Mouse (Mus musculus): ENCODE data around the gene Aox4. TPM values are rescaled to one million over a fixed set of nuclear protein-coding genes. Genes with fewer than 3 reads are reported as not detected.

The Aox4 gene
- total and polyA plus RNA-seq, 2 experiments from 2014 or later, result 0.21 to 0.28 TPM

DNA sequence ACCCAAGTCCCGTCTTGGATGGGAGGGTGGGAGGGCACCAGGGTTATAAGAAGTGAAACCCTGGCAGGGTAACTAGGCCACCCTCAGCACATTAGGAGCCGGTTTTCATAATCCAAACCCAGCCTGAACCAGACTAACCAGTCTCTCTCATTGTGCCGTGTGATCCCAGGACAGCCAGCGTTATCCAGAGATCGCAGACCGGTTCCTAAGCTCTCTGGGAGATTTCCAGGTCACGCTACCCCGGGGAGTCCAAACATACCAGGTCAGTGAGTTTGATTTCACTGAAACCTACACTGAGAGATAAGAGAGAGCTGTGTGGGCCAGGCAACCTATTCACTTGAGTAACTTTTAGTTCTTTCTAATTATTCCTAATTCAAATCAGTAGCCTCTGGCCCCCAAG, 97.0 kb downstream of the Aox4 start:
- no peak for TF ChIP-seq CTCF (IDR thresholded peaks at IDR 0.05; ENCODE audit: low read depth)
- no peaks in the 10 kb centered on the region for H3K27me3 ChIP-seq (ENCODE audit: insufficient read depth, low read length)
- no peak overlapping the region for H3K27ac ChIP-seq
- ATAC-seq (no peak), DNase-seq (ENCODE audit: low spot score) (no peak)
- H3K9me3 ChIP-seq (ENCODE audit: low read length), result no peaks in the 10 kb centered on the region
- WGBS, result 92% methylated on average over 8 of the region's 8 CpGs
- H3K4me2 ChIP-seq (ENCODE audit: low read depth, low read length), result no peak overlapping the region
- H3K9ac ChIP-seq (replicated peaks; ENCODE audit: low read length), result no peak overlapping the region
- no peaks in the 10 kb centered on the region for H3K4me1 ChIP-seq (ENCODE audit: insufficient read depth, low read length)
- no peaks in the 10 kb centered on the region for H3K36me3 ChIP-seq (ENCODE audit: insufficient read depth, low read length)
- H3K4me3 ChIP-seq (ENCODE audit: low read length), result no peak overlapping the region

DNA sequence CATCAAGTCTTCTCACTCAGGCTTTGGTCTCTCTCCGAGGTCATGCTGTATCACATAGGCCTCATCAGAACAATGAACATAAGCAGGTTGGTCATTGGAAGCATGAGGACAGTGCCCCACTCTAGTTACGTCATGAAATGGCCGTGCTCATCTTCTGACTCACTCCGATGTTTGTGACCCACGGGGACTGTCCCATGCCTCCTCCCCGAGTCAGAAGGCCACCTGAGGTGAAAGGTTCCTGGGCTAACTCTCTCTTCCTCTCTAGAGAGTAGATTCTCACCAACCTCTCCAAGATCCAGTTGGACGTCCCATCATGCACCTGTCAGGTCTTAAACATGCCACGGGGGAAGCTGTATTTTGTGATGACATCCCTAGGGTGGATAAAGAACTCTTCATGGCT, 98.4 kb downstream of the Aox4 start:
- Histone ChIP-seq H3K4me2 (ENCODE audit: low read depth, low read length) (no peak overlapping the region), H3K4me1 (ENCODE audit: insufficient read depth, low read length) (no peaks in the 10 kb centered on the region), H3K9ac (replicated peaks; ENCODE audit: low read length) (no peak overlapping the region), H3K4me3 (ENCODE audit: low read length) (no peak overlapping the region), H3K27me3 (ENCODE audit: insufficient read depth, low read length) (no peaks in the 10 kb centered on the region), H3K36me3 (ENCODE audit: insufficient read depth, low read length) (no peaks in the 10 kb centered on the region), H3K27ac (no peak overlapping the region), H3K9me3 (ENCODE audit: low read length) (no peaks in the 10 kb centered on the region)
- ATAC-seq, result no peak
- TF ChIP-seq CTCF (IDR thresholded peaks at IDR 0.05; ENCODE audit: low read depth), result no peak
- 88% methylated on average over 8 of the region's 8 CpGs for WGBS
- no peak for DNase-seq (ENCODE audit: low spot score)

DNA sequence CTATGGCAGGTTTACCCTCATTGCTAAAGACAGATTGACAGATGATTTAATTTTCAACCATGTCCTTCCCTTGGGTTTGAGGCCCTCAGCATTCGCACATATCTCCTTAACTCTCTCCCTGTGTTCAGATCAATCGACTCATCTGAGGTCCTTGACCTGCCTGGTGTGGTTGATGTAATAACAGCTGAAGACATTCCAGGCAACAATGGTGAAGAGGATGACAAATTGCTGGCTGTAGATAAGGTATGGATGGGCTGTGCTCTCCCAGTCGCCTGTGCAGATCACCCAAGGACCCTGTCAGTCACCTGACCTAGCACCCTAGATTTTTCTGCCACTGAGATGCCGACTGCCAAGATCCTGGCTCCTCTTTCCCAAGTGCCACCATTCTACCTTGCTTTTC, 99.7 kb downstream of the Aox4 start:
- Histone ChIP-seq H3K27me3 (ENCODE audit: insufficient read depth, low read length) (no peaks in the 10 kb centered on the region), H3K27ac (no peak overlapping the region), H3K36me3 (ENCODE audit: insufficient read depth, low read length) (no peaks in the 10 kb centered on the region), H3K4me2 (ENCODE audit: low read depth, low read length) (no peak overlapping the region), H3K9ac (replicated peaks; ENCODE audit: low read length) (no peak overlapping the region), H3K9me3 (ENCODE audit: low read length) (no peaks in the 10 kb centered on the region), H3K4me3 (ENCODE audit: low read length) (no peak overlapping the region), H3K4me1 (ENCODE audit: insufficient read depth, low read length) (no peaks in the 10 kb centered on the region)
- no peak for TF ChIP-seq CTCF (IDR thresholded peaks at IDR 0.05; ENCODE audit: low read depth)
- 83% methylated on average over 4 of the region's 4 CpGs for WGBS
- DNase-seq (ENCODE audit: low spot score) (no peak), ATAC-seq (no peak)

DNA sequence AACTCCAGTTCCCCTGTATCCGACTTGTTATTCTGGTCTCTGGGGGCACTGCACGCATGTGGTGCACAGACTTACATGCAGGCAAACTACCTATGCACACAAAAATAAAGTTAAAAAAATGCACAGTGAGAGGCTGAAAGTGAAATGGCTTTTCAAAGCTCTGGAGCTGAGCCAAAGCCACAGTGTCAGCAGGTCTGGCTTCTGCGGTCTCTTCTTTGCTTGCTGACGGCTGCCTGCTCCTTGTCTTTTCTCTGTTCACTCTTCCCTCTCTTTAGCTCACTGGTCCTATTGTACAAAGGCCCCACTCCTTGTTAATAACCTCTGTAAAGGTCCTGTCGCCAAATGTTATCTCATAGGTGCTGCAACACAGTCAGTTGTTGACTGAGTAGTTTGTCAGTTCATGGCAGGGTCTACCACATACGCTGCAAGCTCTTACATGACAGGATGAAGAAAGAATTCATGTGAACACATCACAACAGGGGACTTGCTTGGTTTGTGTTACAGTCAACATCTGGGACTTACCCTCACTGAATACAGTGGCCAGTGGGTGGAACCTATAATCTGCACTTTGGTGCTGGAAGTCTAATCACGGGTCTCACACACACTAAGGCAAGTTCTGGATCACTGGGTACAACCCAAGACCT, 101.1 kb downstream of the Aox4 start:
- Histone ChIP-seq H3K9ac (replicated peaks; ENCODE audit: low read length) (no peak overlapping the region), H3K4me1 (ENCODE audit: insufficient read depth, low read length) (no peaks in the 10 kb centered on the region), H3K4me3 (ENCODE audit: low read length) (no peak overlapping the region), H3K27ac (no peak overlapping the region), H3K36me3 (ENCODE audit: insufficient read depth, low read length) (no peaks in the 10 kb centered on the region), H3K27me3 (ENCODE audit: insufficient read depth, low read length) (no peaks in the 10 kb centered on the region), H3K9me3 (ENCODE audit: low read length) (no peaks in the 10 kb centered on the region), H3K4me2 (ENCODE audit: low read depth, low read length) (no peak overlapping the region)
- no peak for ATAC-seq
- WGBS, result 75% methylated on average over 7 of the region's 7 CpGs
- TF ChIP-seq CTCF (IDR thresholded peaks at IDR 0.05; ENCODE audit: low read depth), result no peak
- DNase-seq (ENCODE audit: low spot score), result no peak

DNA sequence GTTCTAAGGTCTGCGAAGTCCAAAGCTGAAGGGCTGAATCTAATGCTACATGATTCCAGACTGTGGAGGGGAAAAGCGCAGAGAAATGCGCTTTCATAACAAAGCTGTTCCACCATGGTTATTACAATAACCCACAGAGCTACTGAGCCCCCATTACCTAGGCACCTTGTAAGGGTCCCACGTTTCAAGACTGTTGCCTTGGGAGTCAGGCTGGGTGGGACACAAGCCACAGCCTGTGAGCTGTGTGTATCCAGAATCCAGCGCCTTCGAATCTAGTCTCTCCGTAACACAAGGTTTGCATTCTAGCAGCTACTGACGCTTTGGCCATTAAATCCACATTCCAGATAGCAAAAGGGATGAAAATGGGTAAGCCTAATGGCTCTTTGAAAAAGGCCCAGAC, 103.0 kb downstream of the Aox4 start:
- no peaks in the 10 kb centered on the region for H3K9me3 ChIP-seq (ENCODE audit: low read length)
- no peak for TF ChIP-seq CTCF (IDR thresholded peaks at IDR 0.05; ENCODE audit: low read depth)
- H3K4me3 ChIP-seq (ENCODE audit: low read length), result no peak overlapping the region
- no peaks in the 10 kb centered on the region for H3K27me3 ChIP-seq (ENCODE audit: insufficient read depth, low read length)
- 89% methylated on average over 8 of the region's 8 CpGs for WGBS
- H3K27ac ChIP-seq, result no peak overlapping the region
- DNase-seq (ENCODE audit: low spot score), result no peak
- H3K36me3 ChIP-seq (ENCODE audit: insufficient read depth, low read length), result no peaks in the 10 kb centered on the region
- ATAC-seq, result no peak
- H3K9ac ChIP-seq (replicated peaks; ENCODE audit: low read length), result no peak overlapping the region
- no peaks in the 10 kb centered on the region for H3K4me1 ChIP-seq (ENCODE audit: insufficient read depth, low read length)
- H3K4me2 ChIP-seq (ENCODE audit: low read depth, low read length), result no peak overlapping the region

DNA sequence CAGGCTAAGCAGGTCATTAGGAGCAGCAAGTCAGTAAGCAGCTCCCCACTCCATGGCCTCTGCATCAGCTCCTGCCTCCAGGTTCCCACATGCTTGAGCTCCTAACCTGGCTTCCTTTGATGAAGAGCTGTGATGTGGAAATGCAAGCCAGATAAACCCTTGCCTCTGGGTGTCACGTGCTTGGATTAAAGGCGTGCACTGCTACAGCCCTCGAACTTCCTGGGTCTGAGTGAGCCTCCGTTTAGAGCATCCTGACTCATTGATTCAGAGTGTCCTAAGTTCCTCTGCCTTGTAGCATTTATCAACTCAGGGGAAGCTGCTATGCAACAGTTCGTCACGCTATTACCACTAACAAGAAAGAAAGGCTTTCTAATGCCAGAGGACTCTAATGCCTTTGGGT, 105.3 kb downstream of the Aox4 start:
- H3K4me3 ChIP-seq (ENCODE audit: low read length), result no peak overlapping the region
- no peaks in the 10 kb centered on the region for H3K36me3 ChIP-seq (ENCODE audit: insufficient read depth, low read length)
- no peaks in the 10 kb centered on the region for H3K4me1 ChIP-seq (ENCODE audit: insufficient read depth, low read length)
- no peak overlapping the region for H3K4me2 ChIP-seq (ENCODE audit: low read depth, low read length)
- no peak for ATAC-seq
- no peak overlapping the region for H3K9ac ChIP-seq (replicated peaks; ENCODE audit: low read length)
- no peaks in the 10 kb centered on the region for H3K27me3 ChIP-seq (ENCODE audit: insufficient read depth, low read length)
- TF ChIP-seq CTCF (IDR thresholded peaks at IDR 0.05; ENCODE audit: low read depth), result no peak
- H3K27ac ChIP-seq, result no peak overlapping the region
- no peak for DNase-seq (ENCODE audit: low spot score)
- 78% methylated on average over 6 of the region's 6 CpGs for WGBS
- H3K9me3 ChIP-seq (ENCODE audit: low read length), result no peaks in the 10 kb centered on the region

Other genes with a start within 250 kb of the Aox4 start
- gene Sgo2a, start 214.4 kb upstream of the Aox4 start, total RNA-seq (2014; rRNA removed), result 3.5 TPM in 2 replicates
- gene Sgo2a, start 214.4 kb upstream of the Aox4 start, polyA plus RNA-seq (2015; fragmentation: Nextera tagmentation; extraction: Ambion mirVana), result 2.8 and 4.0 TPM in 2 replicates
- gene Kctd18, start 191.4 kb upstream of the Aox4 start, total RNA-seq (2014; rRNA removed), result 26.0 and 27.7 TPM in 2 replicates
- gene Kctd18, start 191.4 kb upstream of the Aox4 start, polyA plus RNA-seq (2015; fragmentation: Nextera tagmentation; extraction: Ambion mirVana), result 25.9 and 27.2 TPM in 2 replicates
- 0.65 and 0.89 TPM in 2 replicates for gene Aox1, start 180.5 kb upstream of the Aox4 start, total RNA-seq (2014; rRNA removed)
- 0.41 and 0.52 TPM in 2 replicates for gene Aox1, start 180.5 kb upstream of the Aox4 start, polyA plus RNA-seq (2015; fragmentation: Nextera tagmentation; extraction: Ambion mirVana)
- gene Aox3, start 97.3 kb upstream of the Aox4 start, total RNA-seq (2014; rRNA removed), result 0.78 and 2.0 TPM in 2 replicates
- gene Aox3, start 97.3 kb upstream of the Aox4 start, polyA plus RNA-seq (2015; fragmentation: Nextera tagmentation; extraction: Ambion mirVana), result 0.78 and 1.1 TPM in 2 replicates
- not detected in 2 replicates for gene Aox2, start 67.9 kb downstream of the Aox4 start, total RNA-seq (2014; rRNA removed)
- 0.03 TPM in 1 of 2 replicates, not detected in the other for gene Aox2, start 67.9 kb downstream of the Aox4 start, polyA plus RNA-seq (2015; fragmentation: Nextera tagmentation; extraction: Ambion mirVana)
- gene Bzw1, start 182.5 kb downstream of the Aox4 start, total RNA-seq (2014; rRNA removed), result 160 and 162 TPM in 2 replicates
- 343 and 352 TPM in 2 replicates for gene Bzw1, start 182.5 kb downstream of the Aox4 start, polyA plus RNA-seq (2015; fragmentation: Nextera tagmentation; extraction: Ambion mirVana)
- gene Clk1, start 213.7 kb downstream of the Aox4 start, total RNA-seq (2014; rRNA removed), result 60.2 and 60.7 TPM in 2 replicates
- 109 and 130 TPM in 2 replicates for gene Clk1, start 213.7 kb downstream of the Aox4 start, polyA plus RNA-seq (2015; fragmentation: Nextera tagmentation; extraction: Ambion mirVana)
- gene Nif3l1, start 234.8 kb downstream of the Aox4 start, total RNA-seq (2014; rRNA removed), result 26.1 and 28.6 TPM in 2 replicates
- 35.4 and 37.5 TPM in 2 replicates for gene Nif3l1, start 234.8 kb downstream of the Aox4 start, polyA plus RNA-seq (2015; fragmentation: Nextera tagmentation; extraction: Ambion mirVana)
- 19.4 and 26.4 TPM in 2 replicates for gene Ppil3, start 235.1 kb downstream of the Aox4 start, total RNA-seq (2014; rRNA removed)
- gene Ppil3, start 235.1 kb downstream of the Aox4 start, polyA plus RNA-seq (2015; fragmentation: Nextera tagmentation; extraction: Ambion mirVana), result 45.9 and 51.4 TPM in 2 replicates

All from hindbrain, postnatal 0 days (tissue).